Mouse (Mus musculus): ENCODE data around the gene Adh6a. TPM values are rescaled to one million over a fixed set of nuclear protein-coding genes. Genes with fewer than 3 reads are reported as not detected.

Gene Adh6a
- polyA plus RNA-seq, 1 experiment from 2014 or later: not detected

DNA sequence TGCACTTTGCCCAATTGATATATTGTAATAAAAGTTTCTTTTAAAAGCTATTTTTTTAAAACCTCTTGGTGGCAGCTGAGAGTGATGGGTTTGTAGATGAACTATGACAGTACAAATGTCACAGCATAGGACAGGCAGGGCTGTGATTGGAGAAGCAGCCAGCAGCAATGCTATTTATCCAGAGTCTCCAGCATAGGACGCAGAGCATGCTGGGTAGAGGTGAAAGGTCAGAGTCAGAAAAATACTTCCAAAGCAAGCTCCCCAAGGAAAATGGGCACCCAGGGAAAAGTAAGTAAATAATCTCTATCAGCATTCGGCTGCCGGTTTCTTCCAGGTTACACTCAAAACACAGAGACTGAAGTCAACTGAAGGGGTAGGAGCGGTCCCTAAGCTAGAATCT, 60.8 kb downstream of the Adh6a start:
- H3K4me1 ChIP-seq (ENCODE audit: control insufficient read depth, insufficient read depth, low read depth, low read length): no peaks in the 10 kb centered on the region
- H3K27me3 ChIP-seq (replicated peaks; ENCODE audit: control insufficient read depth, insufficient read depth, low read length): no peaks in the 10 kb centered on the region
- H3K4me2 ChIP-seq (ENCODE audit: low read length): no peak overlapping the region
- WGBS: 69% methylated on average over 4 of the region's 4 CpGs
- H3K9me3 ChIP-seq (ENCODE audit: control insufficient read depth, low read length): no peaks in the 10 kb centered on the region
- no peak overlapping the region for H3K27ac ChIP-seq (ENCODE audit: low read depth, low read length)
- ATAC-seq: no peak
- H3K9ac ChIP-seq (ENCODE audit: low read depth, low read length): no peak overlapping the region
- no peaks in the 10 kb centered on the region for H3K36me3 ChIP-seq (ENCODE audit: control insufficient read depth, insufficient read depth, low read length)
- H3K4me3 ChIP-seq (ENCODE audit: low read length): no peak overlapping the region

DNA sequence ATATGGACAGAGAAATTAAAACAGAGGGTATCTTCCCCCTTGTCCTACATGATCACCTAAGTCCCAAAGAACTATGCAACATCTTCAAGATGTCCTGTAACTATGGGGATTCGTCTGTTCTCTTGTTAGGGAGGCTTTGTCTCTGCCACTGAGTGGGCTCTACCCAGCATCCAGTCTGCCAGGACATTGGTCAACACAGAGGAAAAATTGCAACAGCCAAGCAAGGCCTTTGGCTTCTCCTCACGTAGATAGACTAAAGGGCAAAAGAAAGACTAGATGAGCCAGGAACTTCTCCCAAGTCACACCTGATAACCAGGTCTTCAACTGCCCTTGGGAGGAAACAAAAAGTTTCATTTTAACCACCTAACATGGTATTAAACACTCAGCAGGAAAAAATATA, 62.1 kb downstream of the Adh6a start:
- Histone ChIP-seq H3K27ac (ENCODE audit: low read depth, low read length) (no peak overlapping the region), H3K36me3 (ENCODE audit: control insufficient read depth, insufficient read depth, low read length) (no peaks in the 10 kb centered on the region), H3K9ac (ENCODE audit: low read depth, low read length) (no peak overlapping the region), H3K4me2 (ENCODE audit: low read length) (no peak overlapping the region), H3K4me3 (ENCODE audit: low read length) (no peak overlapping the region), H3K9me3 (ENCODE audit: control insufficient read depth, low read length) (peaks cover 3% of the 10 kb centered on the region; the same call in 1 of the 2 replicates), H3K4me1 (ENCODE audit: control insufficient read depth, insufficient read depth, low read depth, low read length) (no peaks in the 10 kb centered on the region), H3K27me3 (replicated peaks; ENCODE audit: control insufficient read depth, insufficient read depth, low read length) (no peaks in the 10 kb centered on the region)
- WGBS: 89% methylated on average over 2 of the region's 2 CpGs
- no peak for ATAC-seq

Other genes starting within 250 kb of the Adh6a start
- 0.06 and 0.40 TPM in 2 replicates for gene 1110002E22Rik, start 248.2 kb upstream of the Adh6a start, polyA plus RNA-seq (2015; fragmentation: Nextera tagmentation; extraction: Ambion mirVana)
- 0.10 and 0.20 TPM in 2 replicates for gene Gm5105, start 245.9 kb upstream of the Adh6a start, polyA plus RNA-seq (2015; fragmentation: Nextera tagmentation; extraction: Ambion mirVana)
- 6.4 and 7.9 TPM in 2 replicates for gene Trmt10a, start 169.8 kb upstream of the Adh6a start, polyA plus RNA-seq (2015; fragmentation: Nextera tagmentation; extraction: Ambion mirVana)
- gene Mttp, start 168.3 kb upstream of the Adh6a start, polyA plus RNA-seq (2015; fragmentation: Nextera tagmentation; extraction: Ambion mirVana): 8.4 and 8.5 TPM in 2 replicates
- gene 4930579F01Rik, start 119.5 kb upstream of the Adh6a start, polyA plus RNA-seq (2015; fragmentation: Nextera tagmentation; extraction: Ambion mirVana): not detected in 2 replicates
- 0.91 and 0.96 TPM in 2 replicates for gene Adh7, start 95.5 kb upstream of the Adh6a start, polyA plus RNA-seq (2015; fragmentation: Nextera tagmentation; extraction: Ambion mirVana)
- 1.4 and 1.7 TPM in 2 replicates for gene Adh1, start 52.3 kb upstream of the Adh6a start, polyA plus RNA-seq (2015; fragmentation: Nextera tagmentation; extraction: Ambion mirVana)
- 0.17 TPM in 1 of 2 replicates, not detected in the other for gene Adh6b, start 28.5 kb downstream of the Adh6a start, polyA plus RNA-seq (2015; fragmentation: Nextera tagmentation; extraction: Ambion mirVana)
- gene Adh4, start 102.2 kb downstream of the Adh6a start, polyA plus RNA-seq (2015; fragmentation: Nextera tagmentation; extraction: Ambion mirVana): not detected in 2 replicates
- 190 and 191 TPM in 2 replicates for gene Adh5, start 129.8 kb downstream of the Adh6a start, polyA plus RNA-seq (2015; fragmentation: Nextera tagmentation; extraction: Ambion mirVana)
- 45.7 and 47.5 TPM in 2 replicates for gene Metap1, start 176.2 kb downstream of the Adh6a start, polyA plus RNA-seq (2015; fragmentation: Nextera tagmentation; extraction: Ambion mirVana)
- gene Eif4e, start 212.9 kb downstream of the Adh6a start, polyA plus RNA-seq (2015; fragmentation: Nextera tagmentation; extraction: Ambion mirVana): 315 and 352 TPM in 2 replicates

Measured in hindbrain, embryonic 16.5 days (tissue).